Mouse (Mus musculus): ENCODE results near the gene Zfhx2. TPM values are rescaled to one million over a fixed set of nuclear protein-coding genes. Genes with fewer than 3 reads are reported as not detected.
A peak's percentile ranks its signal among the peaks of the same experiment; 100 is the strongest.

Gene Zfhx2
- total and polyA plus RNA-seq, 3 experiments = 0.07 to 0.59 (median 0.30) TPM

DNA sequence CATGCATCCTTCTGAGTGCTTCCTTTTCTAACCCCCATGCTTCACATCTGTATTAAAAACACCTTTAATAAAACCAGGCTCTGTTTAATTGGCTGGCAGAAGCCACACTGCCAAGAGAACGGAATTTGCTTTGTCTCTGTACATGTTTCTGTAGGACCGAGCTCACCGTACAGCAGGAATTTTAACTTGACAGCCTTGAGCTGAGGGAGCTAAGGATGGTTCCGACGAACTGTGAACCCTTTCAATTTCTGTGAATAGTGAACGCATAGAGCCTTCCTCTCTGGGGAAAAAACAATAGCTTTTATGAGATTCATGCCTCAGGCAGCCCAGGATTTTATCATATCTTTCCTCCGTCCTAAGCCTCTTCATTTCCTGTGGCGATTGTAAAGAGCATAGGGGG lies 30.2 kb upstream of the Zfhx2 start:
- dilution Hi-C loops (cut with MboI; ENCODE audit: extremely low pct_ligation_motif_present, extremely low pct_unique_long_range_greater_than_20kb, low sequenced_read_pairs) = no loop called here
- H3K4me1 ChIP-seq (ENCODE audit: control insufficient read depth in 1 of 2, insufficient read depth in 2 of 2) = peaks cover 0 to 2% of the 10 kb centered on the region in 2 experiments; a peak in 1 of 4 replicates
- peaks cover 8% of the 10 kb centered on the region for H3K27me3 ChIP-seq (replicated peaks)
- no peak overlapping the region for H3K4me2 ChIP-seq (ENCODE audit: insufficient read depth, low read depth, poor library complexity, severe bottlenecking)
- no peak for DNase-seq (ENCODE audit: extremely low read depth)
- in situ Hi-C loops (cut with MboI; ENCODE audit: low pct_ligation_motif_present, low pct_unique_long_range_greater_than_20kb, low sequenced_read_pairs) = loop anchor here (5.0 kb wide), 2 partner anchors 50 to 315 kb away; no protein-coding TSS in a partner anchor
- no peak overlapping the region for H3K9ac ChIP-seq (ENCODE audit: insufficient read depth, low read depth)
- H3K36me3 ChIP-seq (replicated peaks in 1 of 2; ENCODE audit: control insufficient read depth in 1 of 2, insufficient read depth in 1 of 2, low read length in 1 of 2) = no peaks in the 10 kb centered on the region
- TF ChIP-seq TCF12 (IDR thresholded peaks at IDR 0.05; ENCODE audit: low read depth, low read length) (no peak), POLR2A (IDR thresholded peaks at IDR 0.05; ENCODE audit: low read depth, low read length) (no peak), TBP (conservative IDR thresholded peaks at IDR 0.05; ENCODE audit: low read depth, low read length) (no peak), MEF2A (IDR thresholded peaks at IDR 0.05; ENCODE audit: borderline replicate concordance, low read depth, low read length) (no peak), ZMIZ1 (IDR thresholded peaks at IDR 0.05; ENCODE audit: low read depth, low read length) (no peak), SIN3A (IDR thresholded peaks at IDR 0.05; ENCODE audit: low read length) (no peak), IRF4 (IDR thresholded peaks at IDR 0.05; ENCODE audit: low read depth, low read length) (no peak), NRF1 (IDR thresholded peaks at IDR 0.05; ENCODE audit: low read depth, low read length) (no peak), USF1 (IDR thresholded peaks at IDR 0.05; ENCODE audit: low read depth, low read length) (no peak), SMC3 (IDR thresholded peaks at IDR 0.05; ENCODE audit: low read depth, low read length) (no peak), MYC (IDR thresholded peaks at IDR 0.05; ENCODE audit: low read depth, low read length) (no peak), MAX (IDR thresholded peaks at IDR 0.05; ENCODE audit: low read length) (no peak), ELF1 (IDR thresholded peaks at IDR 0.05; ENCODE audit: low read depth, low read length) (no peak), HCFC1 (IDR thresholded peaks at IDR 0.05; ENCODE audit: low read depth, low read length) (no peak)
- H3K79me2 ChIP-seq (replicated peaks; ENCODE audit: control insufficient read depth, extremely low read depth, insufficient read depth, poor library complexity, severe bottlenecking) = no peaks in the 10 kb centered on the region
- no peak overlapping the region for H3K4me3 ChIP-seq (replicated peaks in 1 of 3; ENCODE audit: low read depth in 2 of 3, low read length in 2 of 3, poor library complexity in 1 of 3)
- H3K9me3 ChIP-seq (replicated peaks; ENCODE audit: low read length) = no peaks in the 10 kb centered on the region
- no peak overlapping the region for H3K27ac ChIP-seq (ENCODE audit: insufficient read depth, low read depth)

DNA sequence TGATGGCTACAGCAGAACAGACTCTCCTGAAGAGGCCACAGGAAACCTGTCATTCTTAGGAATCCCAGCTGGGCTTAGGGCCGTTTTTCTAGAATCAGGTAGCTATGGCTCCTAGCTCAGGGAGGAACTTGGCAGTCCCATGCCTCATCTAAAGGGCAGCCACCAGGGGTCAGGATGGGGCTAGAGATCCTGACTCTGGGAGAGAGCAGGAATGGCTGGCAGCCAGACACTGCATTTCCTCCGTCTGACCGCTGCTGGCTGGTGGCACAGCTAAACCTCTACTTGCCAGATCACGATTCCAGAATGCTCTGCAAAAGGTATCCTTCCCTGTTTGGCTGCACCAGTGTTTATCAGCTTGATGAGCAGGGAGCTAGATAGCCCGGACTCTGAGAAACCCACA lies 29.8 kb upstream of the Zfhx2 start:
- no peak overlapping the region for H3K4me2 ChIP-seq (ENCODE audit: insufficient read depth, low read depth, poor library complexity, severe bottlenecking)
- in situ Hi-C loops (cut with MboI; ENCODE audit: low pct_ligation_motif_present, low pct_unique_long_range_greater_than_20kb, low sequenced_read_pairs) = loop anchor here (5.0 kb wide), 2 partner anchors 50 to 315 kb away; no protein-coding TSS in a partner anchor
- peak; percentile 64 for DNase-seq (ENCODE audit: extremely low read depth)
- no peaks in the 10 kb centered on the region for H3K79me2 ChIP-seq (replicated peaks; ENCODE audit: control insufficient read depth, extremely low read depth, insufficient read depth, poor library complexity, severe bottlenecking)
- H3K36me3 ChIP-seq (replicated peaks in 1 of 2; ENCODE audit: control insufficient read depth in 1 of 2, insufficient read depth in 1 of 2, low read length in 1 of 2) = no peaks in the 10 kb centered on the region
- H3K9me3 ChIP-seq (replicated peaks; ENCODE audit: low read length) = no peaks in the 10 kb centered on the region
- dilution Hi-C loops (cut with MboI; ENCODE audit: extremely low pct_ligation_motif_present, extremely low pct_unique_long_range_greater_than_20kb, low sequenced_read_pairs) = no loop called here
- H3K9ac ChIP-seq (ENCODE audit: insufficient read depth, low read depth) = no peak overlapping the region
- no peak overlapping the region for H3K27ac ChIP-seq (ENCODE audit: insufficient read depth, low read depth)
- H3K4me3 ChIP-seq (replicated peaks in 1 of 3; ENCODE audit: low read depth in 2 of 3, low read length in 2 of 3, poor library complexity in 1 of 3) = no peak overlapping the region
- H3K4me1 ChIP-seq (ENCODE audit: control insufficient read depth in 1 of 2, insufficient read depth in 2 of 2) = peaks cover 0 to 2% of the 10 kb centered on the region in 2 experiments; a peak in 1 of 4 replicates
- peaks cover 13% of the 10 kb centered on the region for H3K27me3 ChIP-seq (replicated peaks)
- TF ChIP-seq JUND (conservative IDR thresholded peaks at IDR 0.05; ENCODE audit: low read depth, low read length) = no peak
- no peak for TF ChIP-seq USF1 (IDR thresholded peaks at IDR 0.05; ENCODE audit: low read depth, low read length)
- TF ChIP-seq TCF12 (IDR thresholded peaks at IDR 0.05; ENCODE audit: low read depth, low read length) = 0 out of 2 replicates have a peak, but pooled peaks have one; percentile 28
- no peak for TF ChIP-seq MXI1 (IDR thresholded peaks at IDR 0.05; ENCODE audit: low read depth, low read length)
- no peak for TF ChIP-seq POLR2AphosphoS2 (IDR thresholded peaks at IDR 0.05; ENCODE audit: low read depth, low read length)
- TF ChIP-seq MYC (IDR thresholded peaks at IDR 0.05; ENCODE audit: low read depth, low read length) = 0 out of 2 replicates have a peak, but pooled peaks have one; percentile 31
- no peak for TF ChIP-seq EP300 (IDR thresholded peaks at IDR 0.05; ENCODE audit: low read length)
- TF ChIP-seq ZMIZ1 (IDR thresholded peaks at IDR 0.05; ENCODE audit: low read depth, low read length) = no peak
- TF ChIP-seq ZC3H11A (IDR thresholded peaks at IDR 0.05; ENCODE audit: low read depth, low read length) = peak; percentile 82
- no peak for TF ChIP-seq KAT2A (IDR thresholded peaks at IDR 0.05; ENCODE audit: insufficient replicate concordance, low read length)
- TF ChIP-seq MAX (IDR thresholded peaks at IDR 0.05; ENCODE audit: low read length) = peak; percentile 31; the same call in 1 of the 2 replicates
- no peak for TF ChIP-seq CHD2 (IDR thresholded peaks at IDR 0.05; ENCODE audit: low read length)
- TF ChIP-seq BHLHE40 (IDR thresholded peaks at IDR 0.05; ENCODE audit: low read depth, low read length) = no peak
- TF ChIP-seq SMC3 (IDR thresholded peaks at IDR 0.05; ENCODE audit: low read depth, low read length) = peak; percentile 94
- TF ChIP-seq RCOR1 (conservative IDR thresholded peaks at IDR 0.05; ENCODE audit: low read depth, low read length) = no peak
- peak; percentile 21 to 96; a peak in 2 of 4 replicates for TF ChIP-seq CTCF (conservative IDR thresholded peaks at IDR 0.05 in 1 of 2, IDR thresholded peaks at IDR 0.05 in 1 of 2; ENCODE audit: low read depth in 2 of 2, low read length in 2 of 2)
- peak; percentile 40; the same call in 1 of the 2 replicates for TF ChIP-seq ELF1 (IDR thresholded peaks at IDR 0.05; ENCODE audit: low read depth, low read length)
- peak; percentile 90 for TF ChIP-seq RAD21 (IDR thresholded peaks at IDR 0.05; ENCODE audit: low read depth, low read length)
- no peak for TF ChIP-seq HCFC1 (IDR thresholded peaks at IDR 0.05; ENCODE audit: low read depth, low read length)
- no peak for TF ChIP-seq MEF2A (IDR thresholded peaks at IDR 0.05; ENCODE audit: borderline replicate concordance, low read depth, low read length)
- TF ChIP-seq TBP (conservative IDR thresholded peaks at IDR 0.05; ENCODE audit: low read depth, low read length) = no peak
- peak; percentile 46; the same call in 1 of the 2 replicates for TF ChIP-seq NELFE (IDR thresholded peaks at IDR 0.05; ENCODE audit: low read depth, low read length)
- no peak for TF ChIP-seq ZKSCAN1 (IDR thresholded peaks at IDR 0.05; ENCODE audit: borderline replicate concordance, low read depth, low read length)
- TF ChIP-seq E2F4 (IDR thresholded peaks at IDR 0.05; ENCODE audit: insufficient replicate concordance, low read depth, low read length) = no peak
- no peak for TF ChIP-seq ETS1 (conservative IDR thresholded peaks at IDR 0.05; ENCODE audit: low read depth, low read length)
- 0 out of 2 replicates have a peak, but pooled peaks have one; percentile 26 for TF ChIP-seq SIN3A (IDR thresholded peaks at IDR 0.05; ENCODE audit: low read length)
- TF ChIP-seq PAX5 (IDR thresholded peaks at IDR 0.05; ENCODE audit: low read length) = no peak
- peak; percentile 66; the same call in 1 of the 2 replicates for TF ChIP-seq IRF4 (IDR thresholded peaks at IDR 0.05; ENCODE audit: low read depth, low read length)
